Mouse (Mus musculus): ENCODE results near the gene Acot2.
"Not testable (repeated sequence)": the region's sequence is repeated elsewhere in the genome, so short reads cannot be mapped to it uniquely, and the experiment has no call there.

Gene Acot2

DNA sequence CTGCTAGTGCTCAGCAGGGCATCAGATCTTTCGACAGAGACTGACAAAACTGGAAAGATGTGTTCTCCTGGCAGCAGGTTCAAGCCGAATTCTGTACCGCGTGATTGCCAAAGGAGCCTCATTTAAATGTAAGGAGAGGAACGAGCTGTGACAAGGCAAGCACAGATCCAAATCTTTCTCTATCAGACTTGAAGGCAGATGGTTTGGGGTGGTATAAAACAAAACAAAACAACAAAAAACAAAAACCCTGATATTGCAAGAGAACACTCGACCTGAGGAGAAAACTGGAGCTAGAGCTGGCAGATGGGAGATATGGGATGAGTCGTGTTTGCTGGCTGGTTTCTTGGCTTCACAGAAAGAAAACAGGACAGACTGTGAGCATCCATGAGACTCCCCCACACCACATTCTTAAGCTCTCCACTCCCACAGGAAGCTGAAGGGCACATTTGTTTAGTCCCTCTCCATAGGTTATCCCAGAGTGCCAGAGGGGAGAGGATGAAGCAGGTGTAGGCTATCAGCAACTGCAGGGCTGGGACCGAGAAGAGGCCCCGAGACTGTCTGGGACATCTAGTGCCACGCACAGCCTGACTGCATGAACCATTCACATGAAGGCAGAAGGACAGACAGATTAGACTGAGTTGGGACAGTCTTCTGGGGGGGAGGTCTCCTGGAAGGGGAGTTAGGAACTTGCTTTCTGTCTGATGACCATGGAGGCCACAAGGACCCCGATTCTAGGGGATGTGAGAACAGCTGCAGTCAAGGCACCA is 10.9 kb downstream of the Acot2 start:
- no peak for DNase-seq (ENCODE audit: low read depth)

- DNase-seq (ENCODE audit: low read depth), result not testable (repeated sequence)
Measured at GRCm38 (mm10) chr12:83999237-83999636, 11.6 kb downstream of the Acot2 start.

GRCm38 (mm10) chr12:84000418-84000817 is 12.8 kb downstream of the Acot2 start:
- DNase-seq (ENCODE audit: low read depth), result no peak

- no peak for DNase-seq (ENCODE audit: low read depth)
Measured at GRCm38 (mm10) chr12:84003866-84004265, 16.2 kb downstream of the Acot2 start.

DNA sequence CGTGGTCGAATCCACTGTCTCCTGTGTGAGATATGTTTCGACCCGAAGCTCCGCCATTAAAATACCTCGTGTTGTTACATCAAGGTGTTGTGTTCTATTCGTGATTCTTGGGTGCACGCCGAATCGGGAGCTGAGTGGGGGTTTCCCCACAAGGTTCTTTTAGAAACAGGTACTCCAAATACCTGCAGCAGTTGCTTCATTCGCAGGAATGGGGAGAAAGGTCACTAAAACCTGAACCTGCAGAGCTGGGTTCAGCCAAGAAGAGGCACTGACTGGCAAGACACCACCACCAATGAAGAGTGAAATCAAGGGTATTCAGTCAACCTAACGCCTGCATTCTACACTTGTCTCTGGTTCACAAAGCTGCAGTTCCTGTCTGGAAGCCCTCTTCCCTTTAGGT is 20.6 kb downstream of the Acot2 start:
- DNase-seq (ENCODE audit: low read depth), result no peak

GRCm38 (mm10) chr12:84008729-84009128 is 21.1 kb downstream of the Acot2 start:
- no peak for DNase-seq (ENCODE audit: low read depth)

DNA sequence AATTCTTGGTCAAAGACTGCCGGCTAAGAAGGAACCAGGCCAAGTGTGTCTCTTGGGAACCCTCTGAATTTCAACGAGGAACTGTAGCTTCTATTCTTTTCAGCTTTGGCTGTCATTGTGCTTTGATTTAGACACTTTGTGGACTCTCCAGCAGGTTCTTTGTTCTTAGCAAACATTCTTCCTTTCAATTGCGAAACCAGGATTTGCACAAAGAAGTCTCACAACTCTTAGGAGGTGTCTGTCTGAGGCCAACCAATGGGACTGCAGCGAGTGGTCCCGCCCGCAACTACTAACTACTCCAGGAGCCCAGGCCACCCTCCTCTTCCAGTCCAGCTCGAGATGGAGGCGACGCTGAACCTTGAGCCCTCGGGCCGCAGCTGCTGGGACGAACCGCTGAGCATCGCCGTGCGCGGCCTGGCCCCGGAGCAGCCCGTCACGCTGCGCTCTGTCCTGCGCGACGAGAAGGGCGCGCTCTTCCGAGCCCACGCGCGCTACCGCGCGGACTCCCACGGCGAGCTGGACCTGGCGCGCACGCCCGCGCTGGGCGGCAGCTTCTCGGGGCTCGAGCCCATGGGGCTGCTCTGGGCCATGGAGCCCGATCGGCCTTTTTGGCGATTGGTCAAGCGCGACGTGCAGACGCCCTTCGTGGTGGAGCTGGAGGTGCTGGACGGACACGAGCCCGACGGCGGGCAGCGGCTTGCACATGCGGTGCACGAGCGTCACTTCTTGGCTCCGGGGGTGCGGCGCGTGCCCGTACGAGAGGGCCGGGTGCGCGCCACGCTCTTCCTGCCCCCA is 21.7 kb downstream of the Acot2 start, which contains the start of gene Acot1:
TSS of gene Acot1 (plus strand) at position 320 of the 795 bp plus-strand sequence.
- not testable (repeated sequence) for DNase-seq (ENCODE audit: low read depth)

GRCm38 (mm10) chr12:84010201-84010600 is 22.5 kb downstream of the Acot2 start:
- no peak for DNase-seq (ENCODE audit: low read depth)

DNA sequence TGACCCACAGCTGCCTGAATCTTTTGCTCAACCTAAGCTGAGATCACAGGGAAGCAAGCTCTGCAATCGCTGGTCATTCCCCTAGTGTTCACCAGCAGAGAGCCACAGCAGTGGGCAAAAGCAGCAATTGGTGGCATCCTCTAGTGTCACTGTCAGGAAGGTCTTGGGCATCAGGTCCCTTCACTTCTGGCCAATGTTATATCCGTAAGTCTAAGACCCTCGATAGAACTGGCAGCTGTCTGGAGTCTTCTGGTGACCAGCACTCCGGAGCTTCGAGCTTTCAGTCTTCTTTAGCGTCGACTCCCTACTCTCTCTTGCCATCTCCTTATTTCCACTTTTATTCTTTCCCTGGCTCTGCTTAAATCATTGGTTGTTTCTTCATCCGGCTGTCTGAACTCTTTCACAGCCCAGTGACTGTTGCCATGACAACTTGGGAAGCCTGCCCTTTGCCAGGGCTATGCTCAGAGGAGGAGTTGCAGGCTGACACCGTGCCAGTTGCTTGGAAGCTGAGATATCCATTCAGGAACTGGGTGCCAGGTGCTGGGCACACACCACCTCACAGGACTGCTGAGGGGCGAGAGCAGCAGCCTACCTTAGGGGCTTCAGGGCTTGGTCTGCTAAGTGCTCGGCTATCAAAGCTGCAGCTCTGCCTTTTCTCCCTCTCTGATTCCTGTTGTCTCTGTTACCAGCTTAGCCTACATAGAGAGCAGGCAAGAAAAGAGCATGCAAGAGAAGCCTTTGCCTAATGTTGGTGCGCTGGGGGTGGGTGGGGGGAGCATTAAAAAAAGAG is 23.8 kb downstream of the Acot2 start:
- no peak for DNase-seq (ENCODE audit: low read depth)

DNA sequence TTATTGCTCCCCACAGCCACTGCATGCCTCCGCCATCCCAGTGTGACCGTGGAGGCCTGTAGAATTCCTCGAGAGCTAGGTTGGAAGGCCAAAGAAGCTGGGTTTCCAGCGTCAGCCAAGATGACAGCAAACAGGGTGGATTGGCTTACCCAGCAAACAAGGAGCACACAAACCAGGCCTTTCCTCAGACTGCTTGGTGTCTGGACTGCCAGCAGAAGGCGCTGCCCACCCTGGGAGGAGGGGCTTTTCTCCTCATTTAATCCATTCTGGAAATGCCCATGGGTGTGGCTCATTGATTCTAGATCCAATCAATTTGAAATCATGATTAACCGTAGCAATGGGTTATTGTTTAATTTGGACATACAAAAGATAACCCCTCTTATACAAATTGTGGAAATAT is 25.5 kb downstream of the Acot2 start:
- DNase-seq (ENCODE audit: low read depth), result no peak

DNA sequence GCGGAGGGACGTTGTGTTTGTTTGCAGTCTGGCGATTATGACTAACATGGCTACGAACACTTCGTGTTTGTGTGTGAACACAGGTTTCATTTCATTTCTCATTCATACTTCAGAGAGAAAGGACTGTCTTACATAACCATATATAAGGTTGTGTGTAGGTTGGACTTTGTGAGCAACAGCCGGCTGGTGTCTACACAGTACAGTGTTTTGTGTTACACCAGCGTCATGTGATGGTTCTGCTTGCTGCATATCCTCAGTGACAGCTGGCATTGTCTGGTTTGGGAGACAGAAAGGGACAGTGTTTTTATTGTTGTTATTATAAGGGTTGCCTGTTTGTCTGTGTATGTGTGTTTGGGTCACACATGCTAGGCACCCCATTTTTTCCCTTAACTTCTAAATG is 26.0 kb downstream of the Acot2 start:
- DNase-seq (ENCODE audit: low read depth), result no peak

DNA sequence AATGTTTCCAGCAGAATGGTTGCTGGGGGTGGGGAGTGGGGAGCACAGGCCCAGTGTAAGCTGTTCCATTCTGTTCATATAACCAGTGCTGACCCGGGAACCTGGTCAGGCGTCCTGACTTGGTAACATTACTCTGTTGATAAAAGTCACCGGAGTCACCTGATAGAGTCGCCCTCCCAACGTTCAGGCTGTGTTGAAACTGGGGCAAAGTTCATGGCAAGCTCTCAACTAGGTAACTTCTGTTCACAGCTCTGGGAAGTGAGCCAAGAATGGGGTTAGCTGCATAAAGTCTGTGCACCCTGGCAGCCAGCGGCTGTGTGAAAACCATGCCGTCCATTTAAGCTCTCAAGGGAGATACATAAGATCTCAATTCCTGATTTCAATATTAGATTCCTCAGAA is 32.9 kb downstream of the Acot2 start:
- not testable (repeated sequence) for DNase-seq (ENCODE audit: low read depth)

- not testable (repeated sequence) for DNase-seq (ENCODE audit: low read depth)
Measured at GRCm38 (mm10) chr12:84022266-84022665, 34.6 kb downstream of the Acot2 start.

- no peak for DNase-seq (ENCODE audit: low read depth)
Measured at GRCm38 (mm10) chr12:84023052-84023745, 35.5 kb downstream of the Acot2 start.

- DNase-seq (ENCODE audit: low read depth), result peak; percentile 51
Measured at GRCm38 (mm10) chr12:84025888-84026287, 38.2 kb downstream of the Acot2 start.

DNA sequence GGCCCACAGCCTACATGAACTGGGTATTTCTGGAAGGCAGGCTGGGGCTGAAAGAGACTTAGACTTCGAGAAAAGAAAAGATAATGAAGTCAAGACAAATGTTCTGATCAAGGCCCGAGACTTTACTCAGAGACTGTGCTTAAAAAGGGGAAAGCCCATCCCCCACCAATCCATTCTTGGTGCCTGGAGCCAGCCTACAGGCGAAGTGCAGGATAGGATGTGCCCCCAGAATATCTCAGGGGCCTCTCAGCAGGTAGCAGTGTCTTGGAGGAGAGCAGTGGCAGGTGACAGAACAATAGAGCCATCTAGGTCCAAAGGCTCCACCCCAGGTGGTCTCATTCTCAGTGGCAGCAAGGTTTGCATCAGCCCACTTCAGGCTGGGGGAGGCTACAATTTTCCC is 40.7 kb downstream of the Acot2 start:
- DNase-seq (ENCODE audit: low read depth), result not testable (repeated sequence)

DNA sequence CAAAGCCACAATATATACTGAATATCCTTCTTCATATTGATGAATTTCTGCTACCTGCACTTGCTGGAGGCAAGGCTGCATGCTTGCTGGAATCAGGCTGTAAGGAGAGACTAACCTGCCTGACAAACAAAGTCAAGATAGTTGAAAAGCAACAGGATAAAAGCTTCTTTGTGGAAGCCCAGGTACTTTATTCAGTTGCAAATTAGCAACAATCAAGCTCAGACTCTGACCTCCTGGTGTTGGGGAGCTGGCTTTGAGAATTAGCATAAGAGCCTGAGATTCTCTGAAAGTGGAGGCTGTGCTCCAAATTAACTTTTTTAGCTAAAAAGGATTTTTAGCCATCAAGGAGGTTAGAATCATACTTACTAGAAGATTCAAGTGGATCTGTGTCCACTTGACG is 41.4 kb downstream of the Acot2 start:
- DNase-seq (ENCODE audit: low read depth), result not testable (repeated sequence)

- DNase-seq (ENCODE audit: low read depth), result peak; percentile 85
Measured at GRCm38 (mm10) chr12:84030659-84031332, 43.1 kb downstream of the Acot2 start.

DNA sequence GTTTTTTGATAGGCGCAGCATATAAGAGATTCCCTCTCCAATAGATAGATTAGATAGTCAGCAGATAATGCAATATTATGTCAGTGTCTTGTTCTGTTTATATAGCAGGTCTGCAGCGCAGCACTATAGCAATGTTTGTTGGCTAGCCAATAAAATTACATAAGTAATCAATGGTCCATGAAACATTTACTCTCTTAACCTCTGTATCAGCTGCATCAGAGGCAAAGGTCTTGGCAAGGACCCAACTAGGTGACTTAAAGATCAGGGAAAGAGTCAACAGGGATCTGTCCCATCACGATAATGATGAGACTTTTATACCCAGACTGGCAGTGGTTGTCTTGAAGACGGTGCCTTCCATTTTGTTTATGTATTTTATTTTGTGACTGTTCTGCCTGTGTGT is 45.2 kb downstream of the Acot2 start:
- DNase-seq (ENCODE audit: low read depth), result no peak

DNA sequence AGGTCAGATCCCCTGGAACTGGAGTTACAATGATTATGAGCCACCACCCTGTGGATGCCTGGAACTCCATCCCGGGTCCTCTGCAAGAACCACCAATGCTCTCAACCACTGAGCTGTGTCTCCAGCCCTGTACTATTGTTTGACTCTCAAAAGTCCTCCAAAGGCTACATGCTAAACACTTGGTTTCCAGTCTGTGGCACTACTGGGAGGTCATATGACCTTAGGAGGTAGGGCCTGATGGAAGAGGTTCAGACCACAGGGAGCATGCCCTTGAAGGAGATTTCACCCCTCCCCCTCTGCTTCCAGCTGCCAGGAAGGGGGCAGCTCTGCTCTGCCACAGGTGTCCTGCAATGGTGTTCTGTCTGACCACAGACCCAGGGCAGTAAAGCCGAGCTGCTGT is 45.6 kb downstream of the Acot2 start:
- DNase-seq (ENCODE audit: low read depth), result not testable (repeated sequence)

GRCm38 (mm10) chr12:84034108-84034507 is 46.4 kb downstream of the Acot2 start:
- DNase-seq (ENCODE audit: low read depth), result no peak
